Mouse (Mus musculus): ENCODE data around the gene Pi4kb.

Gene Pi4kb

GRCm38 (mm10) chr3:94953764-94954616 is 20.5 kb upstream of the Pi4kb start, which contains the start of gene Rfx5:
Gene Rfx5 (plus strand): TSS chr3:94954075.
- DNase-seq (ENCODE audit: low read depth, low spot score): peak; percentile 99

- no peak for DNase-seq (ENCODE audit: low read depth, low spot score)
These were observed 16.2 kb upstream of the Pi4kb start for GRCm38 (mm10) chr3:94958295-94958694.

- no peak for DNase-seq (ENCODE audit: low read depth, low spot score)
These were observed 14.7 kb upstream of the Pi4kb start for GRCm38 (mm10) chr3:94959871-94960270.

- DNase-seq (ENCODE audit: low read depth, low spot score): no peak
These were observed 14.2 kb upstream of the Pi4kb start for GRCm38 (mm10) chr3:94960322-94960721.

- DNase-seq (ENCODE audit: low read depth, low spot score): peak; percentile 65
These were observed 9.5 kb upstream of the Pi4kb start for GRCm38 (mm10) chr3:94964989-94965388.

GRCm38 (mm10) chr3:94965878-94966277 is 8.7 kb upstream of the Pi4kb start:
- DNase-seq (ENCODE audit: low read depth, low spot score): peak; percentile 83

- DNase-seq (ENCODE audit: low read depth, low spot score): no peak
These were observed 2.0 kb upstream of the Pi4kb start for GRCm38 (mm10) chr3:94972552-94972951.

GRCm38 (mm10) chr3:94973620-94974019 is 911 bp upstream of the Pi4kb start:
- DNase-seq (ENCODE audit: low read depth, low spot score): no peak

- DNase-seq (ENCODE audit: low read depth, low spot score): no peak
These were observed 454 bp upstream of the Pi4kb start for GRCm38 (mm10) chr3:94974026-94974527.

- DNase-seq (ENCODE audit: low read depth, low spot score): no peak
These were observed 9.8 kb downstream of the Pi4kb start for GRCm38 (mm10) chr3:94984312-94984711.

GRCm38 (mm10) chr3:94985513-94985912 is 11.0 kb downstream of the Pi4kb start:
- DNase-seq (ENCODE audit: low read depth, low spot score): no peak

GRCm38 (mm10) chr3:94987578-94987977 is 13.0 kb downstream of the Pi4kb start:
- DNase-seq (ENCODE audit: low read depth, low spot score): no peak

- DNase-seq (ENCODE audit: low read depth, low spot score): no peak
These were observed 14.7 kb downstream of the Pi4kb start for GRCm38 (mm10) chr3:94989159-94989761.

GRCm38 (mm10) chr3:94996946-94997345 is 22.4 kb downstream of the Pi4kb start:
- peak; percentile 83 for DNase-seq (ENCODE audit: low read depth, low spot score)

- DNase-seq (ENCODE audit: low read depth, low spot score): no peak
These were observed 28.0 kb downstream of the Pi4kb start for GRCm38 (mm10) chr3:95002569-95002968.

- no peak for DNase-seq (ENCODE audit: low read depth, low spot score)
These were observed 28.7 kb downstream of the Pi4kb start for GRCm38 (mm10) chr3:95003273-95003672.

- DNase-seq (ENCODE audit: low read depth, low spot score): no peak
These were observed 31.1 kb downstream of the Pi4kb start for GRCm38 (mm10) chr3:95005651-95006050.

- DNase-seq (ENCODE audit: low read depth, low spot score): no peak
These were observed 33.2 kb downstream of the Pi4kb start for GRCm38 (mm10) chr3:95007706-95008105.

- DNase-seq (ENCODE audit: low read depth, low spot score): no peak
These were observed 35.9 kb downstream of the Pi4kb start for GRCm38 (mm10) chr3:95010396-95010795.

- no peak for DNase-seq (ENCODE audit: low read depth, low spot score)
These were observed 38.5 kb downstream of the Pi4kb start for GRCm38 (mm10) chr3:95012982-95013381.

- no peak for DNase-seq (ENCODE audit: low read depth, low spot score)
These were observed 39.3 kb downstream of the Pi4kb start for GRCm38 (mm10) chr3:95013699-95014427.
